Mouse (Mus musculus): Measurements from ENCODE around the gene Maff.

Maff gene

DNA sequence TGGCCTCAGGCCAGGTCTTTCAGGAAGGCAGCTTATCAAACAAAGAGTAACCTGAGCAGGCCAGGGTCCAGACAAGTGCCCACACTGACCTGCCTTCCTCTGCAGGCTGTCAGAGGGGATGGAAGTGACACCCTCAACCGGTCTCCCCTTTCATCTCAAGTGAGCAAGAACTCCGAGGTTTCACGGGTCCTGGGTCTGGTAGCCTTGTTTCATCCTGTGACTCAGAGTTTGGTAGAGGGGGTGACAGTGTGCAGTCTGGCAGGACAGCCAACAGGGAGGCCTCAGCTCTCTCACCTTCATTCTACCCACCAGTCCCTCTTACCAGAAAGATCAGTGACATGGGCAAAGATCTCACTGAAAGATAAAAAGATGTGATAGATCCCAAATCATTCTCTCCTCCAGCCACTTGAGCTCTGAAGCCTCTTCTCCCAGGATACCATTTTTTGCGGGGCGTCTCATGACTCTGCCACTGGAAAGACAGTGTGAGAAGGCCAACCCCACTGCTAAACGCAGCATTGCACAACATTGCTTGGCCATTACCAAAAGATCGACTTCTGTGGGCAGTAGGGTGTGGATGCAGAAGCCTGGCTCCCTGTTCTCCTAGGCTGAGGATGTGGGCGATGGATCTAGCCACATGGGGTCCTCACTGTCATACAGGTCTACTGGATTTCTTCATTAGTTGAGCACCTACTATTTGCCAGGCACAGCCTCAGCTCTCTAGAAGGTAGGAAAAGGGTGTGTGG, at the start of gene Maff:
TSS of gene Maff (plus strand) at position 571 of the 743 bp plus-strand sequence.
- peak; percentile 61 for DNase-seq (ENCODE audit: low read depth)

DNA sequence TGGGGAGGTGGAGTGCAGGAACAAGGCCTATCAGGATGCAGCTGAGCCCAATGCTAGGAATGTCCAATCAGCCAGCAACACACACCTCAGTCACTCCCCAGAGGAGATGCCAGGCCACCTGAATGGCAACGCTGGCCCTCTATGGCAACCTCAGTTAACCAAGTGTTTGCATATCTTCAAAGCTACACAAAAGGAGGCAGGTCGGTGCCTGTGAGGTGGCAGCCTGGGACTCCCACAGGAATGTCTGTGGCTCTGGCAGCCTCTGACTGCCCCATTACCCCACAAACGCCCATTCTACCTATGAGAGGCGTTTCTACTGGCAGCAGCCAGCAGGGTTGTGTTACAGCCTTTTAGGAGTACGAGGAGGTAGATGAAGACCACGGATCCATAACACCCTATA, 47.9 kb upstream of the Maff start:
- no peak for DNase-seq (ENCODE audit: low read depth)

DNA sequence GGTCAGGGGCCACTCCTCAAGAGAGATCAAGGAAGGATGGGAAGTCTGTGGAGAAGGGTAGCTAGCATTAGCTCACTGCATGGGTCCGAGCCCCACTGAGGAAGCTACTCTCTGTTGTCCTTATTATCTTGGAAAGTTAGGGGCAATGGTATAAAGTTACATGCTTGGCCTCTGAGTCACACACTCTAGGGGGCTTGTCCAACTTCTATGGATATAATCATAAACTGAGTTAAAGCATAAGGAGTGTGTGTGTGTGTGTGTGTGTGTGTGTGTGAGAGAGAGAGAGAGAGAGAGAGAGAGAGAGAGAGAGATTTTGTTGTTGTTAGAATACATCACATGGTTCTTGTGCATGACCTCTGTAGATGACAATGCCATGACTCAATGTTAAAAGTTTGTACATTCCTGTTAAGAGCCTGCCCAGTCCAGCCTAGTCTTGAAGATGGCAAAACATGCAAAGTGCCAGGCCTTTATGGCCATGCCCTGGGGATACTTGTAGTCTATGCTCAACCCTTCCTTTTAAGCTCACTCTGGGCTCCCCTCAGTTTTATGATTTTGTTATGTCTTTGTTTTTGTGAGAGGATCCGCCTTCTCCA, 46.8 kb upstream of the Maff start:
- no peak for DNase-seq (ENCODE audit: low read depth)

DNA sequence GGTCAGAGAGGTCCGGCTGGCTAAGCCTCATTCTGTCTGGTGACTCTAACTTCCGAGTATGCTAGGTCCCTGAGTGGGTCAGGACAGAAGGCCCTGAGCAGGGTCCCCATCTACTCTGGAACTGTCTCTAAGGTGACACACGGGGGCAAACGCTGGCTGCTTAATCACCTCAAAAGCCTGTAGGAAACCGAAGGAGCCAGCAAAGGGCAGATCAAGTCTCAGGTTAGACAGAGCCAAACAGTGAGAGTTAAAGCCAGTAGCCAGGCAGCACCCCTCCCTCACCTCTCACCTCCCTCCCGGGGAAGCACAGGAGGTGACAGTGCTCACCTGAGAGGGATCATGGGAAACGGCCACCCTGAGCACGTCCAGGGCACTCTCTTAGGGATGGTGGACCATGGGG, 42.7 kb upstream of the Maff start:
- no peak for DNase-seq (ENCODE audit: low read depth)

DNA sequence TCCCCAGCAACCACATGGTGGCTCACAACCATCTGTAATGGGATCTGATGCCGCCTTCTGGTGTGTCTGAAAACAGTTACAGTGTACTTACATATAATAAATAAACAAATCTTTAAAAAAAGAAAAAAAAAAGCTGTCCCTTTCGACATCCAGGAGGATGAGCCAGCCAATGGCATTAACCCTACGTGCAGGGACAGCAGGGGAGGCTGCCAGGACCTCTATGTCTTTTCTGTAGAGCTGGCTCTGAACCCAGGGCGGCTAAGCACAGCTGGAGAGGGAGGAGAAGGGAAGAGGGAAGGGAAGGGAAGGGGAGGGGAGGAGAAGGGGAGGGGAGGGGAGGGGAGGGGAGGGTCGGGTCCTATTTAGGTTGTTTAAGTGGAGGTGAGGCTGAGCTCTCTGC, 41.6 kb upstream of the Maff start:
- DNase-seq (ENCODE audit: low read depth): no peak

DNA sequence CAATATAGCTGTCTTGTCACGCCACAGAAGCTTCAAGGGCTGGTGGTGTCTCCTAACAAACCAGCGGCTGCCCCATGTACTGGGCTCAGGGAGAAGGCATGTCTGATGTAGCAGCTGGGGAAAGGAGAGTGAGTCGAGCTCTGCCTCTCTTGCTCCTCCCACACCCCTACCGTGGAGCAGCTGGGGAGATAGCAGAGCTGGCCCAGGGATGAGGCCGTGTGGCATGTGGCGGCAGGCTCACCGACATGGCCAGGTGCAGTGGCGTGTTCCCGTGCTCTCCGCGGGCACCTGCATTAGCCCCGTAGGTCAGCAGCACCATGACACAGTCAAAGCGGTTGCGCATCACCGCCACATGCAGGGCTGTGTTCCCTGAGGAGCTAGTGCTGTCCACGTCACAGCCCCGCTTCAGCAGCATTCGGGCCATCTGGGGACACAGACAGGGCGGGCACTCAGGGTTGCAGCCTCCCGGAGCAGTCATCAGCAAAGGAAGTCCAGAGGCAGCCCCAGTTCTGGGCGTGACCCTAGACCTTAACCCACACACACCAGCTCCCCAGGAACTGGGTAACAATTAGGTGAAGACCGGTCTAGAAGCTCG, 40.3 kb upstream of the Maff start:
- DNase-seq (ENCODE audit: low read depth): no peak

DNA sequence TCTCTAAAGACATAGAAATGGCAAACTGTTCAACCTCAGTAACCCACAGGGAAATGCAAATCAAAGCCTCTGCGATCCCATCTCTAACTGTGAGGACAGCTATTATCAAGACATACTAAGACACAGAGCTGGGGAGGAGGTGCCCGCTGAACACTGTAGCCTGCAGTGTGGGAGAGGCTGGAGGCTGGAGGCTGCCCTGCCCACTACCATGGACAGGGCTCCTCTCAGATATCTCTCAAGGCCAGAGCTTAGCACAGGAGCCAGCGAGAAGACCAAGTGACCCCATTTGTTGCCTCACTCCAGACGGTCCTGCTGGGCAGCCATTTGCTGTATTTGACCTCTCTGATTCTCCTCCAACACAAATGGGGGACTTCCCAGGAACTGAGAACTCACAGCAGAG, 38.6 kb upstream of the Maff start:
- DNase-seq (ENCODE audit: low read depth): no peak

DNA sequence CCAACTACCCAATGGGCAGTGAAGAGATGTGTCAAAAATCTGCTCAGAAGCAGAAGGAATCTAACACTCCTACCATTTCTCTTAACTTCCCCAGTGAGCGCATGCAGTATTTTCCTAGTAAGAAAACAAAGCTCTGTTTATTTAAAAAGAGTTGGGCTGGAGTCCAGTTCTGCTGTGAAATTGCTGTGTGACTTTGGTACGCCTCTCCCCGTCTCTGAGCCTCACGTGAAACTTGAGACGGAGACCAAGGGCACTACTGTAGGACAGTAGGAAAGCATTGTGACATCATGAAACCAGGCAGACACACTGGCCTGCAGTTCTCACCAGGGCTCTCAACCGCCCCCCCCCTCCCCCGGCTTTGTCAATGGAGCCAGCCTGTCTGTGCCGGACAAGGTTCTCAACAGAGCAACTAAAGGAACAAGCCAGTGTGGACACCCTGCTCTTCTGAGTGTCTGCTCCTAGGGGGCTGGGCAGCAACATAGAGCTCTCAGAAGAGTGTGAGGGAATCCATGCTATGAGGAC, 32.5 kb upstream of the Maff start:
- DNase-seq (ENCODE audit: low read depth): no peak

DNA sequence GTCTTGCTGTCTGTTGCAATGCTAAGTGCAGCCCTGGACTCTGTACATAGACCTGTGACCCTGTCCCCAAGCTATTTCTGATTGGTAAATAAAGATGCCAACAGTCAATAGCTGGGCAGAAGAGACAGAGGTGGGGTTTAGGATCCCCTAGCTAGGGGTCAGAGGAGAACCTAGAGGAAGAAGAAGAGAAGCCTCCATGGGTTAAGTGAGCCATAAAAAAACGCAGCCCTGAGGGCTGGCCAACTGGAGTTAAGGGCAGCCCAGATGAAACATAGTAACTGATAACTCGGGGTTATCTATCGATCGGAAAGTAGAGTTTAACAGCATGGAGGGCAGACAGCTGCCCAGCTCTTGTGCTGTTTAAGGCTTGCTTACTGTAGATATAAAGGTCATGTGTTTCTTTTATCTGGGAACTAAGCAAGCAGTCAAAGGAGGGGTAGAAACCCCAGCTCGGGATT, 24.7 kb upstream of the Maff start:
- DNase-seq (ENCODE audit: low read depth): no peak

DNA sequence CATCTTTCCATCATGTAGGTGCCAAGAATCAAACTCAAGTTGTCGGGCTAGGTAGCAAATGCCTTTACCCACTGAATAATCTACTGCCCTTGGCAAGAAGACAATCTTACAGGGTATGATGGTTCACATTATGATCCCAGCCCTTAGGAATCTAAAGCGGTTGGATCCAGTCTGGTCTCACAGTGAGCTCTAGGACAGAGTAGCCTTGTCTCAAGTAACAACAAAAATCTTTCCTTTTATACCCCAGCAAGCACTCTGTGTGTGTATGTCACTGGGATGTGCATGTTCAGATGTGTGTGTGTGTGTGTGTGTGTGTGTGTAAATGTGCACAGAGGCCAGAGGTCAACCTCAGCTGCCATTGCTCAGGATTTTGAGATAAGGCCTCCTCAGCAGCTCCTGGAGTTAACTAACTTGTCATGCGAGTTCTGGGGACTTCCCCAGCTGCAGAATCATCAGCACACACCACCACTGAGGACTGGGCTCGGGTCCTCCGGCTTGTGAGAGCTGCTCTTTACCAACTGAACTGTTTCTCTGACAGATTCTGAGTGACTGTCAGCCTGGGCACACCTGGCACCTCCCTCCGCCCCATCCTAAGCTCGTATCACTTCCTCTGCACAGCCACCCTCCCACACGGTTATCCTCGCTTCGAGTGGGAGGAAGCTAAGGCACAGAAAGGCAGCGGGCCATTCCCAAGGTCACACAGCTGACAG, 24.0 kb upstream of the Maff start:
- peak; percentile 26 for DNase-seq (ENCODE audit: low read depth)

DNA sequence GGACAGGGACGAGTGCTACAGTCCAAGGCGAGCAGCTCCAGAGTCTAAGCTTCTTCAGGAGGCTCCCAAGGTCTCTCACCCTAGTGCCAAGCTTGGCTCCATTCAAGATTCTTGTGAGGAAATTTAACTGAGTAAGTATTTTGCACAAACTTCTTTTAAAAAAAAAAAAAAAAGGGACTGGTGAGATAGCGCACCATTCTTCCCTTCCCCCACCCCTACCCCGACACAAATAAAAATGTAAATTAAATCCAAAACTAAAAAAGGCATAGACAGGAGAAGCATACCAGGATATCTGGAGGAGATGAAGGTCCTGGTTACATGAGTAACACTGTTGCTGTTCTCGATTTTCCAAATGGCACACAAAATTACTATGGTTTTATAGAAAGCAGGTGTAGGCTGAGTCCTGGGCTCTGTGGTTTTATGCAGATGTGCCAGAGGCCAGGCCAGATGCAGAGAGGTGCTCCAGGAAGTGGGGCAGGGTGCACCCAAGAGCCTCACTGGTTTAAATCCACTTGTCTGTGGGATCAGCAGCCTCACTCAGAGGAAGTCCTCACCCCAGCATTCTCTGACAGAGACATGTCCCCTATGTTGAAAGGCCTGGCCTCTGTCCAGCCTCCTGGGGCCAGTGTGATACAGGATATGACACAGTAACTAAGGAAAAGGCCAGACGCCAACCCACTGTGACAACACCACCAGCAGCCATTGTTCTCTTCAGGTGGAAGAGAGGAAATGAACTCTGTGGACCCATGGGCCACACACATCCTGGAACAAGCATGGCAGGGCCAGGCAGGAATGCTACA, 23.2 kb upstream of the Maff start:
- DNase-seq (ENCODE audit: low read depth): peak; percentile 94

DNA sequence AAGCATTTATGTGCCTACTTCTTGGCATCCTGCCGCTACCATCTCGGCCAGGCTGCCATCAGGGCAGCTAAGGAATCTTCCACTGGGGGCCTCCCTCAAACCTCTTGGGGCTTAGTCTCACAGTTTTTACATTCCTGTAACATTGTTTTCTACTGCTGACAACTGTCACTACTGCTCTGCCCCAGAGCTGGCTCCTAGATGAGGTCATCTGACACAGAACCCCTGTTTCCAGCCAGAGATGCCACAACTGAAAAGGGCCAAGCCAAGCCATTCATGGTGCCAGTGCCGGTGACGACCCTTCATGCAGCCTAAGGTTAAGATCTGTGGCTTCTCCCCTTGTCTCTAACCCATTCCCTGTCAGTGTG, 22.6 kb upstream of the Maff start:
- no peak for DNase-seq (ENCODE audit: low read depth)

DNA sequence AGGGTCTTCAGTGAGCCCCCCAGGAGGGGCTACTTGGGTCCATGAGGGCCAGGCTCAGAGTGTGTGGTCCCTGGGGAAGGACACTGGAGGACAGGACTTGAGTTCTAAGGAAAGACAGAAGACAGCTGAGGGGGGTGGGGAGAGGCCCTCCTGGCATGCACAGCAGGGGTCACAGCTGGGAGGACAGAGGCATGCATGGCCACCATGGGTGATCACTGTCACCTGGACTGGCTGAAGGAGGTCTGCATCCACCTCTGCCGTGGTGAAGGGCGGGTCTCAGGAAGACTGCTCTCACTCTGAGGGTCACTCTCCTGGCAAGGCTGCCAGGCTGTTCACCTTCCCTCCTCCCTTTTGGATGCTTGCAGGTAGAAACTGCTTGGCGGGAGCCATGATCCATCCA, 22.0 kb upstream of the Maff start:
- DNase-seq (ENCODE audit: low read depth): no peak

DNA sequence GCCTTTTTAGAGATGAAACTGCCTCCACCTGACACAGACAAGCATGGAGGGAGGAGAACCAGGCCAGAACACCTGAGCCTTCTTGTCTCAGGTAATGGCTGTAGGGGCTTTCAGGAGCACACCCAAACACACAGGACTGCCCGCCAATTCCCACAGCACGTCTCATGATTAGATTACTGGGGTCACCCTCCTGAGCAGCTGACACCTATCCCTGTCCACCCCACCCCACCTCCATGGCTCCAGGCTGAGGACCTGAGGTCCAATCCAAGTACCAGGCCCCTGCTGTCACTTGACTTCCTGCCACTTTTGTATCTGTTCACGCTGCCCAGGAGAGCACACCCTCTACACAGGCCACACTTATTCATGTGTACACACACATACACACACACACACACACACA, 20.7 kb upstream of the Maff start:
- no peak for DNase-seq (ENCODE audit: low read depth)

DNA sequence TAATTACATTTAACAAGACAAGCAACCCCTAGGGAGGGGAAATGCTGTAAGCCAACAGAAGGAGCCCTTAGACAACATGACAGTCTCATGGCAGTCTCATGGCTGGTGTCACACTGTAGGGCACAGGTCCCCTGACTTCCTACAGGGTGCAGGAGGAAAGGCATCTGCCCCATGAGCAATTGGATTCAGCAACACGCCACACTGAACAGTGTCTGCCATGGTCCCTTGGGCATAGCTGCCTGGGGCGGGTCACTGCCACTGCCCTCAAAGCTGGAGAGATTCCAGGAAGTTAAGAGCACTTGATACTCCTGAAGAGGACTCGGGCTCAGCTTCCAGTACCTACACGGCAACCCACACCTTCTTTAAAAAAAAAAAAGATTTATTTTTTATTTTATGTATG, 20.2 kb upstream of the Maff start:
- peak; percentile 28 for DNase-seq (ENCODE audit: low read depth)

DNA sequence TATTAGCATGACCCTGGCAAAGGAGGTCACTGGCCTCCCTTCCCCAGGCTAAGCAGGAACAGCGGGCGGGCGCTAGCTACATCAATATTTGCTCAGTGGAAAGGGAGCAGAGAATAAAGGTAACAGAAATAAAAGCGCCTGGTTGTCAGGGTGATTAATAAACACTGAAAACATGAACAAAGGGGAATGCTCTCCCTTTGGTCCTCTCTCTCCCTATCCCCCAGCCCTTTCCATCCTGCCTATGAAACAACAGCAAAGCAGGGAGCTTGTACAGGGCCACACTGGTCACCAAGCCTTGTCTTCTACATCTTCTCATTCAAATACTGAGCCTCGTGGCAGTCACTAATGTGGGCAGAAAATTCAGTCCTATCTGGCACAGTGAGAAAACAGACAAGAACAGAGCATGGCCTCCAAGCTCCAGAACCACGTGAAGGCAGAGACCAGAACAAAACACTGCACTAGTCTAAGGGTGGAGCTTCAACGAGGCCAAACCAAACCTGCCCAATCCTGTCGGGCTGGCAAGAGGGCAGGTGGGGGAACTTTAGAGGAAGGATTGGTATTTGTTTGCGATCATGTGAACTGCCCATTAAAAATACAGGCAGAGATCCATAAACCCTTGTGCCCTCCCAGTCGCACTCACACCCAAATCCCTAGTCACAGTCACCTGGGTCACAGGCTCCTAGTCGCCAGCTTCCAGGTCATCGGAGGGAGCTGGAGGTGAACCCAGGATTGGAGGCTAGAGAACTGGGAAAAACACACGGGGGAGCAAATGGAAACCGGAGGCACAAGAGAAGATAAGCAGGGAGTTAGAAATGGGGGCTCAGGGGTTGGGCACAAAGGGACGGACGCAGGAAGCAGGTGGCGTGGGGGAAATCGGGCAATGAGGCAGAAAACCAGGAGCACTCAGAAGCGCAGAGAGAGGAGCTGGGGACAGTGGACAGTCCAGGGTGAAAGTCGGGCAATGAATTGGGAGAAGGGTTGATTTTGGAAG, 19.2 kb upstream of the Maff start:
- peak; percentile 87 for DNase-seq (ENCODE audit: low read depth)

DNA sequence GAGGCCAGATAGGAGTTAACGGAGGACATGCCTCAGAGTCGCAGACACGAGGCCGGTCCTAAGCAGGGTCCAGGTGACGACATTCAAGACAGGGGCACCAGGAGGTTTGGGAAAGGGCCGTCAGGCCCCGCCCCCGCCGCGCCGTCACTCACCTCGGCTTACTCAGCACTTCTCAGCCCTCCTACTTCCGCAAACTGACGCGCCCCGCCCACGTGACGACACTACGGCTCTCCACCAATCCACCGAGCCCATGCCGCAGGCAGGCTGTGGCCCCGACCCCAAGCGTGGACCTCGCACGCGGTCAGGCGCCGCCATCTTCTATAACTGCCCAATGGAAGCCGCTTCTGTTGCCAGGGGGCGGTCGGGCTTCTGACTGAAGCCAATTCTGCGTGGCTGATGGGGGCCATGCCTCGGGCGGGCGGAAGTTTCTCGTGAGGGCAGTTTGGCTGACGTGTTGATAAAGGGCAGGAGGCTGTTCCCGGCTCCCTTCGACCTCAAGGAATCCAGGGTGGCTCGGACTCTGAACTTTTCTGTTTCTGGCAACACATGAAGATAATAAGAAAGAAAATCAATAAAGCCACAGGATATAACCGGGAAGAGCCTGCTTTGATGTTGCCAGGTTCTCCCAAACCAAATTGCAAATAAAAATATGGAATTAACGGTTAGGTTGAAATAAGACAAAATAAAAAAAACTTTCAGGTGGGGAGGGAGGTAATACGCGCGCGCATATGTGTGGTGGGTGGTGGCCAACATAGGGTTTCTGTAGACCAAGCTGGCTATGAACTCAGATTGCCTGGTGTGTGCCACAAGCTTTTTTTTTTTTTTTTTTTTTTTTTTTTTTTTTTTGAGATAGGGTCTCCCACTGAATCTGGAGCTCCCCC, 18.1 kb upstream of the Maff start, which contains the start of gene Pla2g6:
TSS of gene Pla2g6 (minus strand) at position 333 of the 881 bp plus-strand sequence.
- DNase-seq (ENCODE audit: low read depth): peak; percentile 100

DNA sequence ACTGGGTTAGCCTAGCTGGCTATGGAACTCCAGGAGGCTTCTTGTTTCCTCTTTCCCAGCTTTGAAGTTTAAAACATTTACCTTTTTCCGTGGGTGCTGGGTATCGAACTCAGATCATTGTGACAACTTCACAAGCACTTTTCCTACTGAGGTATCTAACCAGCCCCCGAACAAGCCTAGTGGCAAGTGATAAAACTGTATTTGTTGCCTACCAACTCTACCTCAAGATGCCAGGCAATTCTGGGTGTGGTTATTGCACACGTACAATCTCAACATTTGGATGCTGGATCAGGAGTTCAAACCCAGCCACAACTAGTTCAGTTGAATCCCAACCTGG, 17.5 kb upstream of the Maff start:
- DNase-seq (ENCODE audit: low read depth): peak; percentile 68

DNA sequence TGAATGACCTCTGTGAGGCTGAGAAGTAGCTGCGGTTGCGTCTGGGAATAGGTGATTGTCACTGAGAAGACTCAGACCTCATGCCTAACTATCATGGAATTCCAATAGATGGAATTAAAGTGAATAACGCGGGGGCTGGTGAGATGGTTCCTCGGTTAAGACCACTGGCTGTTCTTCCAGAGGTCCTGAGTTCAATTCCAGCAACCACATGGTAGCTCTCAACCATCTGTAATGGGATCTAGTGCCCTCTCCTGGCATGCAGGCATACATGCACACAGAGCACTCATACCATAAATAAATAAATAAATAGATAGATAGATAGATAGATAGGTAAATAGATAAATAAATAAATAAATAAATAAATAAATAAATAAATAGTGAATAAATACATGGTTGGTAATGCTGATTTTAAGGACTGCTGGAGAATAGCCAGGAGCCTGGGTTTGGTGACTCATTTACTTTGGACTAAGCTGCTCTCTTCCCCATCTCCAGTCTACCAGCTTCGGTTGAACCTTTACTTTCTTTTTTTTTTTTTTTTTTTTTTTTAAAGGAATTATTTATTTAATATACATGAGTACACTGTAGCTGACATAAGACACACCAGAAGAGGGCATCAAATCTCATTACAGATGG, 17.0 kb upstream of the Maff start:
- DNase-seq (ENCODE audit: low read depth): peak; percentile 53

Data from 416B (cell line).